8 mouse cellular contexts compared by ENCODE assay signal in the genomic region with DNA sequence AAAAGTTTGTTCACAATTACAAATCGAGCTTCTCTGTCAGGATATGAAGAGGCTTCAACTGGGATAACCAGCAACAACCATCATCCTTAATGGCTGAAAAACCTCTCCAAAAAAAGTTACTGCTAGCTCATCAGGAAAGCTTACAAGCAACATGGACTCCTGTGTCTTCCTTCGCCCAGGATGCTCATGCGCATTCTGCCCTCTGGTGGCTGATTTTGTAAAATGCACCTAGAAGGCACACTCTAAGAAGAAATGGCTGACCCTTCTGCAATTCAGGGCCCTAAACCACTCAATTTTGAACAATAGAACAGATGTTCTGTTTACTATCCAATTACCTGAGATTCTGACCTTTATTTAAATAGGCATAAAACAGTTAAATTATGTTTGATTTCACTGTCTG.
DNase-seq lines count a peak whose midpoint lies in the region; TF ChIP-seq lines count a peak whose summit lies in the region.

No protein-coding gene starts in this region.

- H3K36me3 ChIP-seq in small intestine, adult 2 months (ENCODE audit: control insufficient read depth, insufficient read depth, low read length), result no peaks in the 10 kb centered on the region

- no peaks in the 10 kb centered on the region for H3K27me3 ChIP-seq in small intestine, adult 2 months (ENCODE audit: control insufficient read depth, insufficient read depth, low read length)

- H3K4me3 ChIP-seq in small intestine, adult 2 months (ENCODE audit: low read depth, low read length), result no peak overlapping the region

- TF ChIP-seq CTCF in brain, embryonic 14.5 days (IDR thresholded peaks at IDR 0.05; ENCODE audit: borderline replicate concordance, extremely low read depth, insufficient read depth, insufficient read length), result peak; percentile 91
- peak; percentile 70; the same call in 1 of the 2 replicates for TF ChIP-seq CTCF in small intestine, adult 2 months (IDR thresholded peaks at IDR 0.05; ENCODE audit: extremely low read depth, insufficient read length, insufficient replicate concordance, low read depth, low read length)

- 9% methylated on average over 3 of the region's 3 CpGs for WGBS in large intestine, adult 2 months
- 12% methylated on average over 3 of the region's 3 CpGs for WGBS in small intestine, adult 2 months

- no peak overlapping the region for H3K27ac ChIP-seq in small intestine, adult 2 months (ENCODE audit: insufficient read depth, low read depth, low read length)

- no peaks in the 10 kb centered on the region for H3K4me1 ChIP-seq in small intestine, adult 2 months (ENCODE audit: control insufficient read depth, insufficient read depth, insufficient read length, low read length)

- no peak for TF ChIP-seq POLR2A in brain, embryonic 14.5 days (IDR thresholded peaks at IDR 0.05; ENCODE audit: borderline replicate concordance, extremely low read depth, insufficient read depth, insufficient read length, poor library complexity, severe bottlenecking)
- TF ChIP-seq POLR2A in small intestine, adult 2 months (IDR thresholded peaks at IDR 0.05; ENCODE audit: low read depth, low read length), result no peak

- peak; percentile 22 for DNase-seq in gastrocnemius, adult 18-20 months (ENCODE audit: low spot score)
- DNase-seq in gastrocnemius, postnatal 25 days, result no peak
- peak; percentile 36 for DNase-seq in CD4-positive helper T cell, adult 2 months (ENCODE audit: low read depth, low spot score)
- peak; percentile 88 for DNase-seq in brain, embryonic 14.5 days (ENCODE audit: low read depth)
- DNase-seq in forelimb bud, embryonic 11.5 days (ENCODE audit: low read depth, low spot score), result peak; percentile 79
- DNase-seq in large intestine, adult 2 months (ENCODE audit: low read depth, low spot score), result peak; percentile 7
- DNase-seq in lung, postnatal 10 days, result peak; percentile 72
